Mouse (Mus musculus) bone marrow, adult 2 months (tissue): ENCODE measurements around the gene Ttc37.

ENCODE experiments used
- CTCF ChIP-seq: fragments of 200-500 bp; IDR thresholded peaks from 2 replicates; pipeline ENCODE4 v1.5.1; 2011; ENCODE audit warnings: low read length, control low read depth; ENCODE audit not compliant: control insufficient read depth, insufficient read depth
- POLR2A ChIP-seq: fragments of 200-500 bp; IDR thresholded peaks from 2 replicates; pipeline ENCODE4 v1.6.1; 2011; ENCODE audit warnings: low read depth, mild to moderate bottlenecking, control low read depth, low read length, borderline replicate concordance; ENCODE audit not compliant: control insufficient read depth

GRCm38 (mm10) chr13:76062569-76062968 is 36.0 kb upstream of the Ttc37 start:
- TF ChIP-seq CTCF, result no peak
- TF ChIP-seq POLR2A, result no peak
